Mouse (Mus musculus) frontal cortex, postnatal 10 days (tissue): Measurements from ENCODE around the gene Zc4h2.

Experiments
- DNase-seq, 2 experiments: peaks; one replicate each; pipeline ENCODE4 v3.0.0; 2022; ENCODE audit warnings: low spot score in 2 of 2, mixed read lengths in 1 of 2

Gene Zc4h2

GRCm38 (mm10) chrX:95657804-95658599 is at the start of gene Zc4h2:
TSS of gene Zc4h2 (minus strand) at chrX:95658509.
- DNase-seq: peak; percentile 62 to 68

- peak in 1 of 2 experiments; percentile 3 for DNase-seq
These were observed 28.8 kb upstream of the Zc4h2 start for GRCm38 (mm10) chrX:95687119-95687518.

GRCm38 (mm10) chrX:95682206-95682605 is 23.9 kb upstream of the Zc4h2 start:
- no peak for DNase-seq

DNA sequence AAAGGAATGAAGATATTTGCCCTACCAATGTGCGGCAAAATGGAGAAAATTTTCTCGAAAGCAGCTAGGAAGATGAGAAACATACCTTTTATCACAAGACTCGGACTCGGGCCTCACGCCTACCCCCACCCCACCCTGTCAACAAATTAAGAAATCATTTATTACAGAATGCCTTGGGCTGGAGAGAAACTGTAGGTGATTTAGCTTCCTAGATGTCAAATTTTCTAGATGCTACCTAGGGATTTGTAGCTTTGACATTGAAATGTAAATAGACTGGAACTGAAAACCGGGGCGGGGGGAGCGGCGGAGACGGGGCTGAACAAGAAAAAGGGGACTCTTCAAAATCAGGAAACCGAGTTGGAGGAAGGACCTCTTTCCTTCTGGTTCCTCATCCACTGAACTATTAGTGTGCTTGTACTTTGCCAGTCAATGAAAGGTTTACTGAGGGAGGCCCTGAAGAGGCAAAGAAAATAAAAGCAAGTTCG is 333 bp upstream of the Zc4h2 start:
- peak; percentile 3 to 7 for DNase-seq

GRCm38 (mm10) chrX:95600609-95601008 is 57.7 kb downstream of the Zc4h2 start:
- DNase-seq: no peak
